Mouse (Mus musculus): ENCODE data around the gene Plp1. TPM values are rescaled to one million over a fixed set of nuclear protein-coding genes. Genes with fewer than 3 reads are reported as not detected.

The Plp1 gene
- 4.6 and 5.8 TPM in 2 replicates for polyA plus RNA-seq (2015; fragmentation: Nextera tagmentation; extraction: Ambion mirVana)

- ATAC-seq, result no peak
- Histone ChIP-seq H3K4me1 (replicated peaks) (no peaks in the 10 kb centered on the region), H3K9ac (no peak within 1 kb of the TSS), H3K4me2 (replicated peaks) (no peak within 1 kb of the TSS), H3K4me3 (replicated peaks) (no peak within 1 kb of the TSS), H3K27me3 (replicated peaks) (no peaks in the 10 kb centered on the region), H3K27ac (no peak within 1 kb of the TSS), H3K9me3 (no peaks in the 10 kb centered on the region), H3K36me3 (no peaks in the 10 kb centered on the region)
- 41% methylated on average over 1 of the region's 1 CpGs for WGBS
These were observed at the start of gene Plp1 for GRCm38 (mm10) chrX:136822371-136822770. Plp1 (plus strand) TSS chrX:136822671.

- no peaks in the 10 kb centered on the region for H3K4me1 ChIP-seq (replicated peaks)
- H3K4me2 ChIP-seq (replicated peaks), result no peak overlapping the region
- no peaks in the 10 kb centered on the region for H3K9me3 ChIP-seq
- no peaks in the 10 kb centered on the region for H3K36me3 ChIP-seq
- no peaks in the 10 kb centered on the region for H3K27me3 ChIP-seq (replicated peaks)
- H3K4me3 ChIP-seq (replicated peaks), result no peak overlapping the region
- no peak for ATAC-seq
- no peak overlapping the region for H3K27ac ChIP-seq
- no peak overlapping the region for H3K9ac ChIP-seq
- 52% methylated on average over 1 of the region's 1 CpGs for WGBS
These were observed 49.4 kb upstream of the Plp1 start for GRCm38 (mm10) chrX:136773035-136773434.

- Histone ChIP-seq H3K4me1 (replicated peaks) (no peaks in the 10 kb centered on the region), H3K4me3 (replicated peaks) (no peak overlapping the region), H3K4me2 (replicated peaks) (no peak overlapping the region), H3K27ac (no peak overlapping the region), H3K36me3 (no peaks in the 10 kb centered on the region), H3K27me3 (replicated peaks) (no peaks in the 10 kb centered on the region), H3K9ac (no peak overlapping the region), H3K9me3 (no peaks in the 10 kb centered on the region)
- no peak for ATAC-seq
- WGBS, result 73% methylated on average over 3 of the region's 3 CpGs
These were observed 44.4 kb upstream of the Plp1 start for GRCm38 (mm10) chrX:136778046-136778445.

GRCm38 (mm10) chrX:136779262-136779661, 43.2 kb upstream of the Plp1 start:
- Histone ChIP-seq H3K4me2 (replicated peaks) (no peak overlapping the region), H3K4me3 (replicated peaks) (no peak overlapping the region), H3K27me3 (replicated peaks) (no peaks in the 10 kb centered on the region), H3K9ac (no peak overlapping the region), H3K9me3 (no peaks in the 10 kb centered on the region), H3K4me1 (replicated peaks) (no peaks in the 10 kb centered on the region), H3K36me3 (no peaks in the 10 kb centered on the region), H3K27ac (no peak overlapping the region)
- 70% methylated on average over 2 of the region's 2 CpGs for whole genome bisulfite sequencing
- ATAC-seq, result no peak

- 83% methylated on average over 3 of the region's 3 CpGs for WGBS
- no peak for ATAC-seq
- Histone ChIP-seq H3K27me3 (replicated peaks) (no peaks in the 10 kb centered on the region), H3K9ac (no peak within 1 kb of the TSS), H3K4me3 (replicated peaks) (no peak within 1 kb of the TSS), H3K4me1 (replicated peaks) (no peaks in the 10 kb centered on the region), H3K9me3 (no peaks in the 10 kb centered on the region), H3K4me2 (replicated peaks) (no peak within 1 kb of the TSS), H3K36me3 (no peaks in the 10 kb centered on the region), H3K27ac (no peak within 1 kb of the TSS)
These were observed 42.4 kb upstream of the Plp1 start, which contains the start of gene Glra4 for GRCm38 (mm10) chrX:136780041-136780440. Glra4 (minus strand) TSS chrX:136780141.

GRCm38 (mm10) chrX:136789446-136789845, 33.0 kb upstream of the Plp1 start:
- no peaks in the 10 kb centered on the region for H3K9me3 ChIP-seq
- no peaks in the 10 kb centered on the region for H3K27me3 ChIP-seq (replicated peaks)
- no peak overlapping the region for H3K9ac ChIP-seq
- H3K4me2 ChIP-seq (replicated peaks), result no peak overlapping the region
- H3K4me3 ChIP-seq (replicated peaks), result no peak overlapping the region
- WGBS, result 65% methylated on average over 4 of the region's 4 CpGs
- no peaks in the 10 kb centered on the region for H3K4me1 ChIP-seq (replicated peaks)
- H3K36me3 ChIP-seq, result no peaks in the 10 kb centered on the region
- ATAC-seq, result no peak
- H3K27ac ChIP-seq, result no peak overlapping the region

GRCm38 (mm10) chrX:136797223-136797622, 25.2 kb upstream of the Plp1 start:
- no peaks in the 10 kb centered on the region for H3K27me3 ChIP-seq (replicated peaks)
- WGBS, result 48% methylated on average over 2 of the region's 2 CpGs
- no peaks in the 10 kb centered on the region for H3K4me1 ChIP-seq (replicated peaks)
- no peak overlapping the region for H3K9ac ChIP-seq
- no peak for ATAC-seq
- H3K4me2 ChIP-seq (replicated peaks), result no peak overlapping the region
- no peak overlapping the region for H3K27ac ChIP-seq
- H3K9me3 ChIP-seq, result no peaks in the 10 kb centered on the region
- no peaks in the 10 kb centered on the region for H3K36me3 ChIP-seq
- no peak overlapping the region for H3K4me3 ChIP-seq (replicated peaks)

GRCm38 (mm10) chrX:136819752-136820151, 2.7 kb upstream of the Plp1 start:
- H3K27me3 ChIP-seq (replicated peaks), result no peaks in the 10 kb centered on the region
- H3K4me2 ChIP-seq (replicated peaks), result no peak overlapping the region
- H3K36me3 ChIP-seq, result no peaks in the 10 kb centered on the region
- no peak overlapping the region for H3K9ac ChIP-seq
- no peak overlapping the region for H3K27ac ChIP-seq
- ATAC-seq, result no peak
- H3K9me3 ChIP-seq, result no peaks in the 10 kb centered on the region
- no peaks in the 10 kb centered on the region for H3K4me1 ChIP-seq (replicated peaks)
- WGBS, result 86% methylated on average over 6 of the region's 6 CpGs
- H3K4me3 ChIP-seq (replicated peaks), result no peak overlapping the region

GRCm38 (mm10) chrX:136820250-136820649, 2.2 kb upstream of the Plp1 start:
- Histone ChIP-seq H3K9me3 (no peaks in the 10 kb centered on the region), H3K9ac (no peak overlapping the region), H3K4me1 (replicated peaks) (no peaks in the 10 kb centered on the region), H3K4me2 (replicated peaks) (no peak overlapping the region), H3K27me3 (replicated peaks) (no peaks in the 10 kb centered on the region), H3K36me3 (no peaks in the 10 kb centered on the region), H3K27ac (no peak overlapping the region), H3K4me3 (replicated peaks) (no peak overlapping the region)
- no peak for ATAC-seq
- WGBS, result 16% methylated on average over 1 of the region's 1 CpGs

- Histone ChIP-seq H3K9me3 (no peaks in the 10 kb centered on the region), H3K9ac (no peak overlapping the region), H3K27me3 (replicated peaks) (no peaks in the 10 kb centered on the region), H3K4me3 (replicated peaks) (no peak overlapping the region), H3K27ac (no peak overlapping the region), H3K36me3 (no peaks in the 10 kb centered on the region), H3K4me2 (replicated peaks) (no peak overlapping the region), H3K4me1 (replicated peaks) (no peaks in the 10 kb centered on the region)
- 69% methylated on average over 4 of the region's 4 CpGs for WGBS
- no peak for ATAC-seq
These were observed 2.5 kb downstream of the Plp1 start for GRCm38 (mm10) chrX:136825016-136825415.

- ATAC-seq, result no peak
- no peak overlapping the region for H3K27ac ChIP-seq
- no peaks in the 10 kb centered on the region for H3K9me3 ChIP-seq
- H3K4me2 ChIP-seq (replicated peaks), result no peak overlapping the region
- no peaks in the 10 kb centered on the region for H3K27me3 ChIP-seq (replicated peaks)
- H3K4me1 ChIP-seq (replicated peaks), result no peaks in the 10 kb centered on the region
- no peak overlapping the region for H3K9ac ChIP-seq
- H3K36me3 ChIP-seq, result no peaks in the 10 kb centered on the region
- no peak overlapping the region for H3K4me3 ChIP-seq (replicated peaks)
These were observed 6.1 kb downstream of the Plp1 start for GRCm38 (mm10) chrX:136828610-136829009.

GRCm38 (mm10) chrX:136850300-136850699, 27.8 kb downstream of the Plp1 start:
- H3K36me3 ChIP-seq, result no peaks in the 10 kb centered on the region
- no peaks in the 10 kb centered on the region for H3K4me1 ChIP-seq (replicated peaks)
- no peaks in the 10 kb centered on the region for H3K27me3 ChIP-seq (replicated peaks)
- no peak for ATAC-seq
- no peaks in the 10 kb centered on the region for H3K9me3 ChIP-seq
- 25% methylated on average over 3 of the region's 3 CpGs for WGBS
- H3K4me2 ChIP-seq (replicated peaks), result no peak overlapping the region
- no peak overlapping the region for H3K4me3 ChIP-seq (replicated peaks)
- H3K27ac ChIP-seq, result no peak overlapping the region
- no peak overlapping the region for H3K9ac ChIP-seq

GRCm38 (mm10) chrX:136868061-136869040, 45.9 kb downstream of the Plp1 start, which contains the start of gene Rab9b:
Rab9b (minus strand) TSS chrX:136868755.
- H3K4me2 ChIP-seq (replicated peaks), result peak within 1 kb of the TSS; percentile 77
- no peaks in the 10 kb centered on the region for H3K4me1 ChIP-seq (replicated peaks)
- peak within 1 kb of the TSS; percentile 28; the same call in 1 of the 2 replicates for H3K9ac ChIP-seq
- peak; percentile 83 for ATAC-seq
- H3K27ac ChIP-seq, result no peak within 1 kb of the TSS
- no peaks in the 10 kb centered on the region for H3K36me3 ChIP-seq
- no peaks in the 10 kb centered on the region for H3K9me3 ChIP-seq
- H3K4me3 ChIP-seq (replicated peaks), result peak within 1 kb of the TSS; percentile 39
- 29% methylated on average over 30 of the region's 36 CpGs for WGBS
- H3K27me3 ChIP-seq (replicated peaks), result no peaks in the 10 kb centered on the region

All from intestine, embryonic 15.5 days (tissue).